Mouse (Mus musculus) C2C12 (cell line): ENCODE results near the gene Heatr5b. TPM values are rescaled to one million over a fixed set of nuclear protein-coding genes. Genes with fewer than 3 reads are reported as not detected.
"Not testable (repeated sequence)": the region's sequence is repeated elsewhere in the genome, so short reads cannot be mapped to it uniquely, and the experiment has no call there.

Source experiments
- H3K27me3 ChIP-seq: one replicate; pipeline ENCODE4 v1.6.1; 2011; ENCODE audit not compliant: control insufficient read depth, insufficient read depth, insufficient read length
- H3K36me3 ChIP-seq: one replicate; pipeline ENCODE4 v1.6.1; 2011; ENCODE audit not compliant: control insufficient read depth, insufficient read depth
- H3K4me3 ChIP-seq: one replicate; pipeline ENCODE4 v1.5.1; 2011; ENCODE audit warnings: mild to moderate bottlenecking, control low read depth; ENCODE audit not compliant: poor library complexity, insufficient read depth, severe bottlenecking
- H3K79me2 ChIP-seq: one replicate; pipeline ENCODE4 v1.6.1; 2011; ENCODE audit not compliant: control insufficient read depth, insufficient read depth
- H3K79me3 ChIP-seq: one replicate; pipeline ENCODE4 v1.6.1; 2011; ENCODE audit warnings: low read depth, control low read depth
- H3ac ChIP-seq: one replicate; pipeline ENCODE3; 2011; ENCODE audit warnings: low read depth; ENCODE audit not compliant: control insufficient read depth, insufficient read length
- CEBPB ChIP-seq: IDR thresholded peaks from one replicate; pipeline ENCODE4 v1.6.1; 2011; ENCODE audit warnings: low read depth, mild to moderate bottlenecking, control low read depth, moderate library complexity
- CTCF ChIP-seq: IDR thresholded peaks from one replicate; pipeline ENCODE4 v1.5.1; 2011; ENCODE audit not compliant: control insufficient read depth, insufficient read depth, insufficient read length
- FOSL1 ChIP-seq: IDR thresholded peaks from one replicate; pipeline ENCODE4 v1.8.0; 2011; ENCODE audit warnings: mild to moderate bottlenecking, low read length; ENCODE audit not compliant: poor library complexity, insufficient read depth, severe bottlenecking
- MAX ChIP-seq: IDR thresholded peaks from one replicate; pipeline ENCODE4 v1.6.1; 2011; ENCODE audit warnings: mild to moderate bottlenecking, control low read depth
- MYOD1 ChIP-seq: IDR thresholded peaks from one replicate; pipeline ENCODE4 v1.6.1; 2011; ENCODE audit warnings: low read depth; ENCODE audit not compliant: control insufficient read depth, insufficient read length
- MYOG ChIP-seq: IDR thresholded peaks from one replicate; pipeline ENCODE4 v1.6.1; 2011; ENCODE audit not compliant: control insufficient read depth, insufficient read length; ENCODE audit errors: extremely low read depth
- USF1 ChIP-seq: IDR thresholded peaks from one replicate; pipeline ENCODE4 v1.6.1; 2011; ENCODE audit warnings: low read depth, mild to moderate bottlenecking, control low read depth, moderate library complexity
- polyA plus RNA-seq: library from polyadenylated mRNA; unstranded; fragments of >200 nt; fragmentation: generic; extraction: Trizol; gene quantifications from one replicate; pipeline ENCODE4 v1.2.1, GENCODE M21; 2012; ENCODE audit warnings: missing spikeins

Heatr5b gene
- polyA plus RNA-seq, 1 experiment: 11.7 TPM

DNA sequence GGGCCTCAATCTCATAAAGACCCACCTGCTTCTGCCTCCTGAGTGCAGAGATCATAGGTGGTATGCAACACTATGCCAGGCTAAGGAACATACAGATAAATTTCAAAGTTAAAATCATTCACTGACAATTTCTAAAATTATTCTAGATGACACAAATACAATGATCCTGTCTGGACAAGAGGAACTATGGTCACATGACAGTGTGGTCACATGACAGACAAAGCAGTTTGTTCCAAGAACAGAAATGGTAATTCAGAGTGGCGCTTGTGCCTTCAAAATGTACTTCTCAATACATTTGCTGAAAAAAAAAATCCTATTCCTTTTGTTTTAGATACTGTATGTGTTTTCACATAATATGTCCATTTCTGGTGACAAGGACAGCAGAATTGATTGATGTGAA, 37.9 kb downstream of the Heatr5b start:
- Histone ChIP-seq H3ac (no peak overlapping the region), H3K4me3 (no peak overlapping the region), H3K36me3 (peaks cover 34% of the 10 kb centered on the region), H3K79me3 (no peaks in the 10 kb centered on the region), H3K27me3 (no peaks in the 10 kb centered on the region), H3K79me2 (no peaks in the 10 kb centered on the region)
- TF ChIP-seq USF1 (peak; percentile 53), MYOD1 (no peak)

- TF ChIP-seq MAX (no peak), MYOG (no peak), FOSL1 (no peak), CTCF (no peak), MYOD1 (no peak), USF1 (no peak)
- Histone ChIP-seq H3K79me3 (no peaks in the 10 kb centered on the region), H3ac (no peak overlapping the region), H3K4me3 (no peak overlapping the region), H3K36me3 (peaks cover 30% of the 10 kb centered on the region), H3K79me2 (no peaks in the 10 kb centered on the region), H3K27me3 (no peaks in the 10 kb centered on the region)
These were observed 40.8 kb downstream of the Heatr5b start for GRCm38 (mm10) chr17:78794390-78794789.

GRCm38 (mm10) chr17:78792122-78792521, 43.0 kb downstream of the Heatr5b start:
- peaks cover 26% of the 10 kb centered on the region for H3K36me3 ChIP-seq
- H3K4me3 ChIP-seq: no peak overlapping the region
- no peaks in the 10 kb centered on the region for H3K79me3 ChIP-seq
- H3ac ChIP-seq: no peak overlapping the region
- TF ChIP-seq MAX (no peak), MYOD1 (no peak), CEBPB (no peak), MYOG (no peak), CTCF (no peak), FOSL1 (no peak)
- no peaks in the 10 kb centered on the region for H3K79me2 ChIP-seq
- H3K27me3 ChIP-seq: no peaks in the 10 kb centered on the region

- Histone ChIP-seq H3K79me2 (no peaks in the 10 kb centered on the region), H3K79me3 (no peaks in the 10 kb centered on the region), H3ac (no peak overlapping the region), H3K27me3 (no peaks in the 10 kb centered on the region), H3K4me3 (no peak overlapping the region), H3K36me3 (peaks cover 26% of the 10 kb centered on the region)
- no peak for TF ChIP-seq USF1
These were observed 43.5 kb downstream of the Heatr5b start for GRCm38 (mm10) chr17:78791690-78792070.

DNA sequence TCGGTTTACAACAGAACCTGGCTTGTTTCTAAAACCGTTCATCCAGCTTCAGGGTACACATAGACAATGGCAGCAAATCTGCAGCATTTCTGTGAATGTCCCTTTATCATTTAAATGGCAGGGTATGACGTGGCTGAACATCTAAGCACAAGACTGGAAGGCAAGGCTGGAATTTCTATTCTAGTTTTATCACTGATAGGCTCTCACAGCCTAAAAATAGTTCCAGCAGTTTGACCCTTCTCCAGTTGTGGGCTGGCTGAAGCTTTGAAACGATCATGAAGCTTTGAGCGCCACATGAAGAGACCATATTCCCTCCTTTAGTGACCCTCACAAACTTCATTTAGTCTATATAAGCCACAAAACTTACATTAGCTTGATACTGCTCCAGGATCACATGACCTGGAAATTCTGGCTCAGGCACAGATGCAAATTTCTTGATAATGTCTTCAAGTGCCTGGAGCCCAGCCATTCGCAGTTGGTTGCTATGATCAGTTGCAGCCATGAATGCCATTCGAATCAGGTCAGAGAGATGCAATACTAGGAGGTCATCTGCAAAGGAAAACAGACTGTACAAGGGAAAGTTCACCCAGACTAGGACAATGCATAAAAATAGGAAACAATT, 44.0 kb downstream of the Heatr5b start:
- no peak for TF ChIP-seq MYOG
- no peak for TF ChIP-seq MAX
- no peak for TF ChIP-seq FOSL1
- TF ChIP-seq USF1: no peak
- TF ChIP-seq MYOD1: no peak
- TF ChIP-seq CEBPB: no peak
- TF ChIP-seq CTCF: no peak
- Histone ChIP-seq H3K79me2 (no peaks in the 10 kb centered on the region), H3K27me3 (no peaks in the 10 kb centered on the region), H3K4me3 (no peak overlapping the region), H3K36me3 (peaks cover 26% of the 10 kb centered on the region), H3ac (no peak overlapping the region), H3K79me3 (no peaks in the 10 kb centered on the region)

GRCm38 (mm10) chr17:78788273-78788672, 46.9 kb downstream of the Heatr5b start:
- not testable (repeated sequence) for H3K27me3 ChIP-seq, H3K4me3 ChIP-seq, H3ac ChIP-seq, H3K79me2 ChIP-seq, H3K79me3 ChIP-seq
- H3K36me3 ChIP-seq: peaks cover 14% of the 10 kb centered on the region

DNA sequence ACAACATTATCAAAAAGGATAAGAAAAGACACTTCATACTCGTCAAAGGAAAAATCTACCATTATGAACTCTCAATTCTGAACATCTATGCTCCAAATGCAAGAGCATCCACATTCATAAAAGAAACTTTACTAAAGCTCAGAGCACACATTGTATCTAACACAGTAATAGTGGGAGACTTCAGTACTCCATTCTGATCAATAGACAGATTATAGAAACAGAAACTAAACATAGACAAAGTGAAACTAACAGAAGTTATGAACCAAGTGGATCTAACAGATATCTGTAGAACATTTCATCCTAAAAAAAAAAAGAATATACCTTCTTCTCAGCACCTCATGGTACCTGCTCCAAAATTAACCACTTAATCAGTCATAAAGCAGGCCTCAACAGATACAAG, 56.4 kb downstream of the Heatr5b start:
- Histone ChIP-seq H3K27me3 (no peaks in the 10 kb centered on the region), H3K79me3 (no peaks in the 10 kb centered on the region), H3ac (no peak overlapping the region), H3K79me2 (no peaks in the 10 kb centered on the region), H3K36me3 (no peaks in the 10 kb centered on the region), H3K4me3 (no peak overlapping the region)
- TF ChIP-seq CTCF (no peak), MYOD1 (no peak), CEBPB (no peak), MYOG (no peak), MAX (no peak), USF1 (no peak), FOSL1 (no peak)
